Mouse (Mus musculus) lung, adult 2 months (tissue): ENCODE measurements around the gene Sntb2.

Source experiments
- CTCF ChIP-seq: fragments of 200-500 bp; IDR thresholded peaks from 2 replicates; pipeline ENCODE4 v1.5.1; 2011; ENCODE audit warnings: mild to moderate bottlenecking, low read length, control low read depth; ENCODE audit not compliant: insufficient read depth
- POLR2A ChIP-seq: fragments of 200-500 bp; IDR thresholded peaks from 2 replicates; pipeline ENCODE4 v1.6.1; 2011; ENCODE audit warnings: low read depth, mild to moderate bottlenecking, control low read depth, low read length, borderline replicate concordance; ENCODE audit errors: extremely low read depth

DNA sequence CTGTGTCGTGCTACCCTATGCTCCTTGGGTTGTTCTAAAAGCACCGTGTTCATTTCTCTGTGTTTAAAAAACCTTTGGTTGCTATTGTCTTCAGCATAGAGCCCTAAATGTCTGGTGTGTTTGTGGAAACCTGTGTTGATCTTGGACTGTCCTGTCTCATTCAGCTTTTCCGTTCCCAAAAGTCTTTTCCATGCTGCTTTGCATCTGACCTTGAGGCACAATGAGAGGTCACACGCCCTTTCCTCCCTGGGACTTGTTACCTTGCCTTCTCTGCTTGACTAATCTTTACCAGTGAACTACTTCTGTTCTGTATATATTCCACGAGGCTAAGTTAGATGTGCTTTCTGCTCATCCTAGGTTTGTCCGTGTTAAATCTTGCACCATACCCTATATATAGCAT, 28.1 kb upstream of the Sntb2 start:
- TF ChIP-seq CTCF (no peak), POLR2A (no peak)
